Mouse (Mus musculus): ENCODE data around the gene Prss27.

- TF ChIP-seq CTCF (IDR thresholded peaks at IDR 0.05; ENCODE audit: borderline replicate concordance, extremely low read depth, insufficient read depth, insufficient read length) (no peak), POLR2A (IDR thresholded peaks at IDR 0.05; ENCODE audit: borderline replicate concordance, extremely low read depth, insufficient read depth, insufficient read length, poor library complexity, severe bottlenecking) (no peak)
Observed at GRCm38 (mm10) chr17:24045608-24046007, 7.7 kb downstream of the Prss27 start.
